Mouse (Mus musculus) CH12.LX (cell line): ENCODE data around the gene Tarbp1. TPM values are rescaled to one million over a fixed set of nuclear protein-coding genes. Genes with fewer than 3 reads are reported as not detected.

Experiments
- DNase-seq: peaks from one replicate; pipeline ENCODE4 v3.0.0-alpha.2; 2013; ENCODE audit errors: extremely low read depth
- H3K27ac ChIP-seq: 2 replicates; pipeline ENCODE4 v1.5.1; 2012; ENCODE audit warnings: low read depth, mild to moderate bottlenecking, control low read depth, moderate library complexity; ENCODE audit not compliant: insufficient read depth
- H3K27me3 ChIP-seq: replicated peaks from 2 replicates; pipeline ENCODE3; 2012; ENCODE audit warnings: inconsistent platforms
- H3K36me3 ChIP-seq, 2 experiments: replicated peaks in 1 of 2; 2 replicates each; pipeline versions ENCODE3 to v1.6.1; 2012; ENCODE audit warnings: inconsistent platforms in 1 of 2, low read length in 1 of 2, mild to moderate bottlenecking in 1 of 2, mixed read lengths in 1 of 2, moderate library complexity in 1 of 2; ENCODE audit not compliant: control insufficient read depth in 1 of 2, insufficient read depth in 1 of 2
- H3K4me1 ChIP-seq, 2 experiments: 2 replicates each; pipeline ENCODE4 v1.6.1; 2012; ENCODE audit warnings: inconsistent platforms in 1 of 2, moderate library complexity in 1 of 2; ENCODE audit not compliant: insufficient read depth in 2 of 2, control insufficient read depth in 1 of 2
- H3K4me2 ChIP-seq: 2 replicates; pipeline ENCODE4 v1.6.1; 2012; ENCODE audit warnings: low read depth, mild to moderate bottlenecking, control low read depth; ENCODE audit not compliant: poor library complexity, insufficient read depth, severe bottlenecking
- H3K4me3 ChIP-seq, 3 experiments: fragments of 150-350 bp in 1 of 3; sonication (generic) in 1 of 3; replicated peaks in 1 of 3; 2 replicates each; pipeline versions ENCODE3 to v1.5.1; 2011 to 2012; ENCODE audit warnings: low read depth in 2 of 3, low read length in 2 of 3, mild to moderate bottlenecking in 2 of 3, moderate library complexity in 2 of 3, control low read depth in 1 of 3, improper control_type of control experiment in 1 of 3, inconsistent platforms in 1 of 3, mixed read lengths in 1 of 3; ENCODE audit not compliant: poor library complexity in 1 of 3
- H3K79me2 ChIP-seq: replicated peaks from 2 replicates; pipeline ENCODE4 v1.6.1; 2012; ENCODE audit warnings: mild to moderate bottlenecking, moderate library complexity; ENCODE audit not compliant: control insufficient read depth, poor library complexity, insufficient read depth, severe bottlenecking; ENCODE audit errors: extremely low read depth
- H3K9ac ChIP-seq: 2 replicates; pipeline ENCODE4 v1.6.1; 2012; ENCODE audit warnings: low read depth, mild to moderate bottlenecking, control low read depth, moderate library complexity; ENCODE audit not compliant: insufficient read depth
- H3K9me3 ChIP-seq: replicated peaks from 2 replicates; pipeline ENCODE3; 2012; ENCODE audit warnings: low read length, inconsistent platforms, mixed read lengths
- BHLHE40 ChIP-seq: IDR thresholded peaks from 2 replicates; pipeline ENCODE4 v1.6.1; 2011; ENCODE audit warnings: mild to moderate bottlenecking, low read depth, low read length, improper control_type of control experiment
- CHD2 ChIP-seq: IDR thresholded peaks from 2 replicates; pipeline ENCODE4 v1.6.1; 2011; ENCODE audit warnings: low read length, improper control_type of control experiment
- ELF1 ChIP-seq: IDR thresholded peaks from 2 replicates; pipeline ENCODE4 v1.6.1; 2014; ENCODE audit warnings: low read depth, mild to moderate bottlenecking, inconsistent platforms, low read length, improper control_type of control experiment
- EP300 ChIP-seq: IDR thresholded peaks from 2 replicates; pipeline ENCODE4 v1.6.1; 2011; ENCODE audit warnings: low read length, improper control_type of control experiment
- HCFC1 ChIP-seq: IDR thresholded peaks from 2 replicates; pipeline ENCODE4 v1.6.1; 2012; ENCODE audit warnings: low read depth, mild to moderate bottlenecking, inconsistent platforms, low read length, improper control_type of control experiment
- JUN ChIP-seq: IDR thresholded peaks from 2 replicates; pipeline ENCODE4 v1.6.1; 2011; ENCODE audit warnings: low read depth, mild to moderate bottlenecking, low read length, improper control_type of control experiment, moderate library complexity; ENCODE audit not compliant: insufficient read depth
- JUND ChIP-seq: conservative IDR thresholded peaks from 2 replicates; pipeline ENCODE4 v1.6.1; 2011; ENCODE audit warnings: low read depth, low read length, improper control_type of control experiment
- KAT2A ChIP-seq: IDR thresholded peaks from 2 replicates; pipeline ENCODE4 v1.6.1; 2012; ENCODE audit warnings: low read length, improper control_type of control experiment, inconsistent platforms; ENCODE audit not compliant: insufficient replicate concordance
- MAX ChIP-seq: IDR thresholded peaks from 2 replicates; pipeline ENCODE4 v1.6.1; 2011; ENCODE audit warnings: low read length, improper control_type of control experiment
- MXI1 ChIP-seq: IDR thresholded peaks from 2 replicates; pipeline ENCODE4 v1.6.1; 2011; ENCODE audit warnings: mild to moderate bottlenecking, low read depth, low read length, improper control_type of control experiment
- POLR2A ChIP-seq: IDR thresholded peaks from 2 replicates; pipeline ENCODE4 v1.6.1; 2011; ENCODE audit warnings: low read depth, mild to moderate bottlenecking, improper control_type of control experiment, low read length
- RAD21 ChIP-seq: IDR thresholded peaks from 2 replicates; pipeline ENCODE4 v1.6.1; 2011; ENCODE audit warnings: low read depth, mild to moderate bottlenecking, low read length, improper control_type of control experiment, moderate library complexity
- RCOR1 ChIP-seq: conservative IDR thresholded peaks from 2 replicates; pipeline ENCODE4 v1.6.1; 2012; ENCODE audit warnings: low read depth, mild to moderate bottlenecking, inconsistent platforms, low read length, improper control_type of control experiment
- SIN3A ChIP-seq: IDR thresholded peaks from 2 replicates; pipeline ENCODE4 v1.6.1; 2012; ENCODE audit warnings: low read length, improper control_type of control experiment, inconsistent platforms
- TCF12 ChIP-seq: IDR thresholded peaks from 2 replicates; pipeline ENCODE4 v1.6.1; 2014; ENCODE audit warnings: low read depth, mild to moderate bottlenecking, inconsistent platforms, low read length, improper control_type of control experiment
- UBTF ChIP-seq: IDR thresholded peaks from 2 replicates; pipeline ENCODE4 v1.6.1; 2012; ENCODE audit warnings: low read depth, mild to moderate bottlenecking, inconsistent platforms, low read length, improper control_type of control experiment, moderate library complexity
- USF2 ChIP-seq: conservative IDR thresholded peaks from 2 replicates; pipeline ENCODE4 v1.6.1; 2011; ENCODE audit warnings: low read depth, low read length, improper control_type of control experiment
- ZC3H11A ChIP-seq: IDR thresholded peaks from 2 replicates; pipeline ENCODE4 v1.6.1; 2012; ENCODE audit warnings: low read depth, mild to moderate bottlenecking, inconsistent platforms, low read length, improper control_type of control experiment
- ZKSCAN1 ChIP-seq: IDR thresholded peaks from 2 replicates; pipeline ENCODE4 v1.6.1; 2012; ENCODE audit warnings: low read depth, inconsistent platforms, low read length, improper control_type of control experiment, borderline replicate concordance
- ZMIZ1 ChIP-seq: IDR thresholded peaks from 2 replicates; pipeline ENCODE4 v1.6.1; 2012; ENCODE audit warnings: low read depth, mild to moderate bottlenecking, inconsistent platforms, low read length, improper control_type of control experiment
- dilution Hi-C: fragments of 300-500 bp; cut with MboI; formaldehyde crosslinking; loops from 2 replicates; pipeline ENCODE4 v1.14.3; 2020; ENCODE audit warnings: low sequenced_read_pairs; ENCODE audit not compliant: extremely low pct_unique_long_range_greater_than_20kb, extremely low pct_ligation_motif_present
- in situ Hi-C: fragments of 300-500 bp; cut with MboI; formaldehyde crosslinking; loops from 3 replicates; pipeline ENCODE4 v1.14.3; 2019; ENCODE audit warnings: low sequenced_read_pairs, low pct_ligation_motif_present, low pct_unique_long_range_greater_than_20kb, mixed read lengths
- polyA plus RNA-seq: library from polyadenylated mRNA; unstranded; fragments of >175 nt; gene quantifications from 2 replicates; pipeline ENCODE4 v1.2.1, GENCODE M21; 2012; ENCODE audit warnings: low read depth; ENCODE audit not compliant: insufficient read length
- total RNA-seq, 2 experiments: library from RNA; depleted of rRNA; stranded (reverse); fragments of 300-350 nt in 1 of 2; fragments of >200 nt in 1 of 2; gene quantifications; 2 replicates each; pipeline ENCODE4 v1.2.3; 2012 to 2014

The Tarbp1 gene
- total and polyA plus RNA-seq, 3 experiments = 10.3 to 10.7 (median 10.4) TPM

DNA sequence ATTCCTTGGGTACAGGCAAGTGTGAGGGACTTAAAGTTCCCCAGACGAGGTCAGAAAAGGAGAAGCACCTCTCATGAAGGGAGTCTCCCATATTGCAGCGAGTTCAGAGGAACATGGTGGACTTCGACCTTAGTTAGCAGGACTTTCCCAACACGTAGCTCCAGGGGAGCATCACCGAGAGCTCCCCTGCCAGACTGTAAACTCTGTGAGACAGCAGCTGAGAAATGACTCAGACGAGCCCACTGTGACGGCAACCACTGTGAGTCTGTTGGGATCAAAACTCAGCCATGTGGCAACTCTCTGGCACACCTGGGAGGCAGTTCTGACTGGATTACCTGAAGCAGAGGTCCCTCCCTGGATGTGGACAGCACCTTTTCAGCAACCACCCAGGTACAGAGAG lies 10.8 kb downstream of the Tarbp1 start:
- no peak for TF ChIP-seq SIN3A
- no peak for TF ChIP-seq ZMIZ1
- TF ChIP-seq TCF12 = no peak
- no peak for TF ChIP-seq HCFC1
- no peak for TF ChIP-seq MXI1
- no peak for TF ChIP-seq UBTF
- TF ChIP-seq RCOR1 = no peak
- TF ChIP-seq EP300 = no peak
- no peak for TF ChIP-seq MAX
- TF ChIP-seq CHD2 = no peak
- TF ChIP-seq POLR2A = no peak
- no peak for TF ChIP-seq ELF1
- no peak for TF ChIP-seq ZKSCAN1
- TF ChIP-seq USF2 = no peak
- TF ChIP-seq BHLHE40 = no peak
- TF ChIP-seq JUND = no peak
- TF ChIP-seq RAD21 = no peak
- TF ChIP-seq KAT2A = no peak
- no peak overlapping the region for H3K4me2 ChIP-seq
- peaks cover 70 to 90% of the 10 kb centered on the region in 2 experiments for H3K36me3 ChIP-seq
- no peak overlapping the region for H3K9ac ChIP-seq
- no peak for DNase-seq
- H3K27ac ChIP-seq = no peak overlapping the region
- in situ Hi-C loops (no loop called here), dilution Hi-C loops (no loop called here)
- H3K27me3 ChIP-seq = no peaks in the 10 kb centered on the region
- H3K79me2 ChIP-seq = no peaks in the 10 kb centered on the region
- H3K4me1 ChIP-seq = peaks cover 0 to 13% of the 10 kb centered on the region in 2 experiments; a peak in 1 of 4 replicates
- no peak overlapping the region for H3K4me3 ChIP-seq
- H3K9me3 ChIP-seq = no peaks in the 10 kb centered on the region

- no peak overlapping the region for H3K4me2 ChIP-seq
- H3K36me3 ChIP-seq = peaks cover 69 to 85% of the 10 kb centered on the region in 2 experiments
- no peak overlapping the region for H3K27ac ChIP-seq
- H3K27me3 ChIP-seq = no peaks in the 10 kb centered on the region
- dilution Hi-C loops = no loop called here
- no peak for DNase-seq
- no peak for TF ChIP-seq JUN
- no peak for TF ChIP-seq ZC3H11A
- no peak for TF ChIP-seq KAT2A
- TF ChIP-seq JUND = no peak
- H3K4me1 ChIP-seq = peaks cover 0 to 13% of the 10 kb centered on the region in 2 experiments; a peak in 1 of 4 replicates
- H3K4me3 ChIP-seq = no peak overlapping the region
- H3K9ac ChIP-seq = no peak overlapping the region
- H3K79me2 ChIP-seq = no peaks in the 10 kb centered on the region
- in situ Hi-C loops = no loop called here
- H3K9me3 ChIP-seq = no peaks in the 10 kb centered on the region
These were observed 13.1 kb downstream of the Tarbp1 start for GRCm38 (mm10) chr8:126461735-126462134.
